Mouse (Mus musculus) naive thymus-derived CD4-positive, alpha-beta T cell, adult 2 months (primary cell): Measurements from ENCODE around the gene Tpp2.

Experiments
- DNase-seq: peaks from one replicate; pipeline ENCODE4 v3.0.0-alpha.2; 2011; ENCODE audit warnings: low read depth

The Tpp2 gene

DNA sequence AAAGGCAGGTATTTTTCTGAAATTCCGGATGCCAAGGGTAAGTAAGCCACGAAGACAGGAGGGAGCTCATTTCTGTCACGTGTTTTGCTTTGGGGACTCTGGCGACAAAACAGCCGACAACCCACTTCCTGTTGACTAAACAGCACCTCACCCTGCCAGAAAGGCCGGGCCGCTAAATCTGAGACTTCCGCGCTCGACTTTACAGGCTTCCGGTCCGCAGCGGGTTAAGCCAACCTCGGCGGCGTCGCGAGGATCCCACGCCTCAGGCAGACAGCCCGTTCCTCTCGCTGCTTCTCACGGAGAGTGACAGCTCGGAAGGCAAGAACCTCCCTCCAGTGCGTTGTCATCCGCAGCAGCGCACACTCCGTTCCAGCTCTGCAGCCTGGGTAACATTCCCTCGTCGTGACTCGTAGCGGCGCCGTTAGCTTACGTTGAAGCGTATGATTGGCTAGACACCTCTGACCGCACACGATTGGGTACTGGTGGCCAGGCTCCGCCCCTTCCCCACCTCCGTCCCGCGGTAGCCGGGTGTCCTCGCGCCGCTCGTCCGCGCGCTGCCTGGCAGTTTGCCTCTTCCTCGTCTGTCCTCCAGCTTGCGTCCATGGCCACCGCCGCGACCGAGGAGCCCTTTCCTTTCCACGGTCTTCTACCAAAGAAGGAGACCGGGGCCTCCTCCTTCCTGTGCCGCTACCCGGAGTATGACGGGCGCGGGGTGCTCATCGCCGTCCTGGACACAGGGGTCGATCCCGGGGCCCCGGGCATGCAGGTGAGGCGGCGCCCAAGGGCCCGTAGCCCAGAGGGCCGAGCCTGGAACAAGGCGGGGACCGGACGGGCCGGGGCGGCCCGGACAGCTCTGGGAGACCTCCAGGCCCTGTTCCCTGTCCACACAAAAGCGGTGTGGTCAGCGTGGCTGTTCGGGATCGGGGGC, at the start of gene Tpp2:
TSS of gene Tpp2 (plus strand) at position 160 of the 928 bp plus-strand sequence.
- DNase-seq = peak; percentile 97

DNA sequence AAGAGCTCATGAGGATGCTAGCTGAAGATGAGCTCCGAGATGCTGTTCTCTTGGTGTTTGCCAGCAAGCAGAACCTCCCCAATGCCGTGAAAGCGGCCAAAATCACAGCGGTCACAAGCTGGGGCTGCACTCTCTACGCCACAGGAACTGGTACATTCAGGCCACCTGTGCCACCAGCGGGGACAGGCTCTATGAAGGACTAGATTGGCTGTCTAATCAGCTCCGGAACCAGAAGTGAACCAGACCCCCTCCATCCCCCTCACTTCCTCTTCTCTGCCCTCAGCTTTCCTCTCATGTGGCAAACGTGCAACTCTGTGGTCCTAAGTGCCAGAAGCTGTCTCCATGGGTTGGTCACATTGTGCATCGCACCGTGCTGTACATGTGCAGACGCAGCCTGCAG, 45.1 kb upstream of the Tpp2 start:
- DNase-seq = peak; percentile 47

DNA sequence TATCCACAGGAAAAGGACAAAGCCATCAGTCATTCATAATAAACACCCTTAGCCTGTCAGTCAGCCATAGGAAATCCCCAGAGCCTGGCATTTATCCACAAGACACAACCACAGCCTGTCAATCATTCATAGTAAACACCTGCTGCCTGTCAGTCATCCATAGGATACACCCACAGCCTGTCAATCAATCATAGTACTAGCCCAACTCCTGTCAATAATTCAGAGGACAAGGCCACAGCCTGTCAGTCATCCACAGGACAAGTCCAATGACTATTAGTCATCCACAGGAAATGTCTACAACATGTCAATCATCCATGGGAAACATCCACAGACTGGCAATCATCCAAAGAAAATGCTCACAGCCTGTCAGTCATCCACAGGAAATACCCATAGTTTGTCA, 37.7 kb upstream of the Tpp2 start:
- no peak for DNase-seq

GRCm38 (mm10) chr1:43897131-43897530, 36.3 kb upstream of the Tpp2 start:
- peak; percentile 83 for DNase-seq

DNA sequence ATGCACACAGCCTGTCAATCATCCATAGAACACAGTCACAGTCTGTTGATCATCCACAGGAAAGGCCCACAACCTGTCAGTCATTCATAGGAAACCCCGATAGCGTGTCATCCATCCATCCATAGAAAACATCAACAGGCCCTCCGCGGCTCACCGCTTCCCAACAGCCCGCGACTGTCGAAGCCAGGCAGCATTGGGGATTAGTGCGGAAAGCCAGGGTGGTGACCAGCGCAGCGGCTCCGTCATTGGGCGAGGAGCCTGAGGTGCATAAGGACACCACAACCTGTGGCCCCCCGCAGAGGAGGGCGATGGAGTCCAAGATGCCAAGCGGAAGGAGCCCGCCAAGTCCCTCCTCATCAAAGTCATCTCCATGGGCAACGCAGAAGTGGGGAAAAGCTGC, 35.5 kb upstream of the Tpp2 start:
- DNase-seq = no peak

DNA sequence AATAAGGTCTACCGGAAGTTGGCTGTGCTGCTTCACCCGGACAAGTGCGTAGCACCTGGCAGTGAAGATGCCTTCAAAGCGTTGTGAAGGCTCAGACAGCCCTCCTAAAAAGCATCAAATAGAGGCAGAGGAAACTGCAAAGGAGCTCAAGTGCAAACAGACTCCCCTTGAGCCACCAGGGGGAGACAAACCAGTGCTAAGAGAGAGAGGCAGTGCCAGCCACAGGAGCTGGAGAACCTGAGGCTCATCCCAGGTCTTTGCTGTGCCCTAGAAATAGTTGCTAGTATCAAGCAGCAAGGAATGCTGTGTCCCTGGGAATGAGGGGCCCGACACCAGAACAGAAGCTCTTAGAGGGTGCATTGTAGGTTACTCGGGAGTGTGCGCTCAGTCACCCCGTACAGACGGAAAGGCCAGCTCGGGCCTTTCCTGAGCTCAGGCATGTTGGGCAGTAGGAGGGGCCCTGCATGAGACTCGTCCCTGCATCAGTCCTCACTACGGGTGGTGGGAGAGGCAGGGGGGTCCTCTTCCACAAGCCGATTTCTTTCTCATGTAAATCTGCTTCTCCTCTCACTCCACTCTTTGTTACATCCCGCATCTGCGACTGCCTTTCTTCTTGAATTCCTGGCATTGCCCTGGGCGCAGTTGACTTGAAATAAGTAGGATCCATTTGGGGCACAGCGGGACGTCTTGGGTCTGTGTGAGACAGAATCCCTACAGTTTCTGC, 34.3 kb upstream of the Tpp2 start:
- peak; percentile 88 for DNase-seq

- DNase-seq = no peak
Observed at GRCm38 (mm10) chr1:43902417-43902816, 31.0 kb upstream of the Tpp2 start.

- DNase-seq = peak; percentile 63
Observed at GRCm38 (mm10) chr1:43902855-43903254, 30.6 kb upstream of the Tpp2 start.

GRCm38 (mm10) chr1:43915428-43915827, 18.0 kb upstream of the Tpp2 start:
- DNase-seq = no peak

DNA sequence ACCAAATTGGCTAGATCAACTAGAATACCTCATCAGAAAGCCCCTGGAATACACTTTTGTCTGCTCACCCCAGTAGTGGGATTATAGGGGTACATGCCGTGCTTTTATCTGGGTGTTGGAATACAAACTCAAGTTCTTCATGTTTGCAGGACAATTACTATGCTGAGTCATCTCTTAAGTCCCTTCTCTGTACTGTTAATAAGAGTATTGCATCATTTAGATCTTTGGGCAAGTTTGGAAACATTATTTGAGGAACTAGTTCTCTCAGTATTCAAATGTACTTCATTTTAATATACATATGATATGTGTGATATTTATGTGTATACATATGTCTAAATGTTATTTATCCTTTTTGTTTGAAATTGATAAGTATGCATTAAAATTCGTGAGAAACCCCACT, 16.6 kb upstream of the Tpp2 start:
- no peak for DNase-seq

- DNase-seq = peak; percentile 57
Observed at GRCm38 (mm10) chr1:43934416-43934810, 966 bp downstream of the Tpp2 start.

GRCm38 (mm10) chr1:43939310-43939709, 5.9 kb downstream of the Tpp2 start:
- DNase-seq = no peak

GRCm38 (mm10) chr1:43941476-43942217, 8.2 kb downstream of the Tpp2 start:
- DNase-seq = no peak

DNA sequence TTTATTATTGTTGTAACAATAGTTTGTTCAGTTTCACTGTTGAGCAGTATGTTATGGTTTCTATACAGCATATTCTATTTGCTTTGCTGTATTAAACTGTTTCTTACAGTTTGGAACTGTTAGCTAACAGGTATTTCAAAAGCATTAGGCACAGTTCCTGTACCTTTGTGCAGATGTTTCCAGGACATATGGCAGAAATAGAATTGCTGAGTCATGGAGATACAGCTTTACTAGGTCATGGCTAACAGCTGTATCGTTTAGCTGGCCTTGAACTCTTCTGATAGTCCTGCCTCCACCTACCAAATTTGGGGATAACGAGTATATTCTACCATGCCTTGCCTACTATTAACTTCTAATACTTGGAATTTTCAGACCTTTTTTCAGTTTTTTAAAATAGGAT, 9.4 kb downstream of the Tpp2 start:
- DNase-seq = no peak

DNA sequence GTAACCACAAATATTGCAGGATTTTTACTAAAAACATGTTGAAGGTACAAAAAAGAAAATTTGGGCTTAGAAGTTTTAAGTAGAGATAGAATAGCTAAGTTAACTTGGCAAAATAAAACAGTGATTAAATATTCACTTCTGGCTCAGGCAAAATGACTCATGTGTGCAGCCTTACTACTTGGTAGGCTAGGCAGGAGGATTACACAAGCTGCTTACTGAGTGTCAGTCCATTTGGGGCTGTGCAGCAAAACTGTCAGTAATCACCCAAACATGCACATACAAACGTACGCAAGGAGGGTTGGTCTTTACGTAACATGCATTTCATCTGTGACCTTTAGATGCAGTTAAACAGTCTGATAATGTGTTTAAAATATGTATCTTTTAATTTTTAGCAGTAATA, 20.2 kb downstream of the Tpp2 start:
- DNase-seq = no peak

DNA sequence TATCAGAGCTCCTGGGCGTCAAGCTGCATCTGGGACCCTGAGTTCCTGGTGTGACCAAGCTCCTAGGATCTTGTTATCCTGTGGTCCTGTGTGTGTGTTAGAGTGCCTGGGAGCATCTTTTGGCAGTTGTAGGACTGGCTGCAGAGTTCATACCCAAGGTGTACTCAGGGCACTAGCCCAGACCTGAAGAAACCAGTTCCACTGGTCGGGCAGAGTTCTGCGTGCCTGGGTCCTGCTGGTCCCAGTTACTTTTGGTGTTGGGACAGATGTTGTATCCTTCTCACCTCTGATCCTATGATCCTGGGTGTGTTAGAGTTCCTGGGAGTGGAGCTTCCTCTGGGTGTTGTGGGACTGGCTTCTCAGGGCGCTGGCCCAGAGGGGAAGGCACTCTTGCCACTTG, 30.9 kb downstream of the Tpp2 start:
- no peak for DNase-seq

GRCm38 (mm10) chr1:43966756-43967155, 33.3 kb downstream of the Tpp2 start:
- peak; percentile 34 for DNase-seq

- DNase-seq = no peak
Observed at GRCm38 (mm10) chr1:43969361-43969760, 35.9 kb downstream of the Tpp2 start.

- no peak for DNase-seq
Observed at GRCm38 (mm10) chr1:43971089-43971488, 37.6 kb downstream of the Tpp2 start.

DNA sequence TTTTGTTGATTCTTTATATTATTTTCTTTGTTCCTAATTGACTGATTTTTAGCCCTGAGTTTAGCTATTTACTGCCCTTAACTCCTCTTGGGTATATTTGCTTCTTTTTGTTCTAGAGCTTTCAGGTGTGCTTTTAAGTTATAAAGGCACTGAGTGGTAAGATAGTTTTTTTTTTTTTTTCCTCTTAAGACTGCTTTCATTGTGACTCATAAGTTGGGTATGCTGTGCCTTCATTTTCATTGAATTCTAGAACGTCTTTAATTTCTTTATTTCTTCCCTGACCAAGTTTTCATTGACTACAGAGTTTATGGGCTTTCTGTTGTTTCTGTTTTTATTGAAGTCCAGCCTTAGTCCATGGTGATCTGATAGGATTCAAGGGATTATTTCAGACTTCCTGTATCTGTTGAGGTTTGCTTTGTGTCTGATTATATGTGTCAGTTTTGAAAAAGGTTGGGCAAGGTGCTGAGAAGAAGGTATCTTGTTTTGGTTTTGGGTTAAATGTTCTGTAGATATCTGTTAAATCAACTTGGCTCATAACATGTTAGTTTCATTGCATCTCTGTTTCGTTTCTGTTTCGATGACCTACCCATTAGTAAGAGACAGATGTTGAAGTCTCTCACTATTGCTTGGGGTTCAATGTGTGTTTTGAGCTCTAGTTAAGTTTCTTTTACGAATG, 63.6 kb downstream of the Tpp2 start:
- DNase-seq = no peak

DNA sequence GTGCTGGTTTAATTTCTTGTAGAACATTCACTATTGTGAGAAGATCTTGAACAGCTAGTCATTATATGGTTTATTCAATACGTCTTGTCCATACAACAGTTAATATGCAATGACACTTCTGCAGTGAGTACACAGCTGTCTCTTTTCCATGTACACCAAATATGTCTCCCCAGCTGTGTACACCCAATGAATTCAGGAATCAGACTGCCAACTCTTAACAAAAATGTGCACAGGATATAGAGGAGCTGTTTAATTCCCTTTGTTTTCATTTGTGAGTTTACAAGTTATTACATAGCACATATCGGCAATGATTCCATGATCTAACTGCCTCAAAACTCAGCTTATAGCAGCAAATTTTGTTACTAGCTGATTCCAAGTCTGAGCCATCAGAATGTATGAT, 71.1 kb downstream of the Tpp2 start:
- DNase-seq = no peak

DNA sequence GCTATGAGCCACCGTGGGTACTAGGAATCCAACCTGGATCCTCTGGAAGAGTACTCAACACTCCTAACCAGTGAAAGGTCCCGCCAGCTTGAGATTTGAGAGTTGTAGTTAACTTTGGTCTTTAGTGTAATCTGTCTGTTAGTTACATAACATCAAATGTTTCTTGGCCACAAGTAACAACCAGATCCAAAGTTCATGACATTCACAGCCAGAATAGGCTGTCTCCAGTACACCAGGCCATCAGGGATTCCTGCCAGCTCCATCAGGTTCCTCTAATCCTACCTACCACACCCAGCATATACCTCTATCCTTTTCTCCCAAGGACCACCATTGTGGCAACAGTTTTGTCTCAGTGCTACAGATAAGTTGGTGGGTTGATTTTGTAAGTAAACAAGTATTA, 82.1 kb downstream of the Tpp2 start:
- no peak for DNase-seq
